Mouse (Mus musculus): ENCODE measurements at regions not wholly inside any gene's neighbourhood (a gene's known extent, or its start where the extent isn't known, plus 50 kb on each side); places are given as distances from the start of the nearest gene placed in this dataset.

DNA sequence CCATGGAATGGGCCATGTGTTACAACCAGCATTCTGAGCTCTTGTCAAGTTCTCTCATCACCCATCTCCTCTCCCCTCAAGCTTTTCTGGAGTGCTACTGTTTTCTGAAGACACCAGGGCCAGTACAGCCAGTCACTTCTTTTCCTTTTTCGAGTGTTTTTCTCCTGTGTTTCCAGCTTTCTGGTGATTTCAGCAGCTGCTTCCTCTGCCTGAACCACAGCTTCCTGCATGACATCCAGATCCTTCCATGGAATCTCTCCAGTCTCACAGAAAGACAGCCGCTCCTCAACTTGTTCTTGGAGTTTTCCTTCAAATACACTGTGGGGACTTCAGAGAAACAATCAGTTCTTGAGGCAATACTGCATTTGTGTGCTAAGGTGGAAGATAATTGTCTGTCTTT, 314.3 kb downstream of the Gja1 start:
- no peak for ATAC-seq (ENCODE audit: insufficient number of reproducible peaks, insufficient read depth, low FRiP score, low TSS enrichment, low read depth)
- Histone ChIP-seq H3K9me3 (no peaks in the 10 kb centered on the region), H3K27ac (no peak overlapping the region), H3K36me3 (no peaks in the 10 kb centered on the region), H3K4me1 (replicated peaks) (0 out of 2 replicates have a peak, but pooled peaks cover 3% of the 10 kb centered on the region), H3K4me3 (replicated peaks) (no peak overlapping the region), H3K9ac (replicated peaks) (no peak overlapping the region), H3K4me2 (no peak overlapping the region), H3K27me3 (no peaks in the 10 kb centered on the region)
- 72% methylated on average over 2 of the region's 2 CpGs for WGBS

DNA sequence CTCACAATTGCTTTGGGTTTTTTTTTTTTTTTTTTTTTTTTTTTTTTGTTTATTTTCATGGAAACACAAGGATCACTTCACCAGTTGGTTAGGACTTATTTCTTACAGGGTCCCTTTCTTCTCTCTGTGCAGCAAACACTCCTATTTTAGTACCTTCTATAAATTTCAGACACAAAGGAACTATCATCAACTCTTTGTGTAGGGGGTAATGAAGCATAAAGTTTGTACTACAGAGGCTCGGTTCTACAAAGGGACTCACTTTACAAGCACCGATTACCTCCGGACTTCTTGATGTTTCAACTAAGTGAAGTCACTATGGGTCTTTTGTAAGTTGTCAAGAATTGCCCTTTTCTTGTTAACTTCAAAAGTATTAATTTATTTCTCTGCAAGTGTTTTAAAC, 318.0 kb downstream of the Gja1 start:
- Histone ChIP-seq H3K27me3 (no peaks in the 10 kb centered on the region), H3K9me3 (no peaks in the 10 kb centered on the region), H3K36me3 (no peaks in the 10 kb centered on the region), H3K9ac (replicated peaks) (no peak overlapping the region), H3K4me2 (no peak overlapping the region), H3K4me3 (replicated peaks) (no peak overlapping the region), H3K4me1 (replicated peaks) (0 out of 2 replicates have a peak, but pooled peaks cover 3% of the 10 kb centered on the region), H3K27ac (no peak overlapping the region)
- ATAC-seq (ENCODE audit: insufficient number of reproducible peaks, insufficient read depth, low FRiP score, low TSS enrichment, low read depth), result no peak
- 19% methylated on average over 3 of the region's 3 CpGs for WGBS

DNA sequence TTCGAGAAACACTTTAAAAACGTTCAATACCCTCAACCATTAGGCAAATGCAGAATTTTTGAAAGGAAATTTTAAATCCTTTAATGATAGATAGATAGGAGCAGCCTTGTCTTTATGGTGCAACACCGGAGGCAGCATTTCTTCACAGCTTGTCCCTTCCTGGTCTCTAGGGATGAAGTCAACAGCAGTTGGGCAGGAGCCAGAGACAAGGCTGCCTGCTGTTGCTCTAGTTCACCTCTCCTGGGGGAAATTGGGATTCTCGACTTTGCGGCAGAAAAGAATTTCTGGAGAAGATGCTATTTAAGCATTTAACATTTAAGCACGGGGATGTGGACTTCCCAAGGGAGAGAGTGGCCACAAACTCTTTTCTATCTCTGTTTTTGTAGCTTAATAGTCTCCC, 323.0 kb downstream of the Gja1 start:
- Histone ChIP-seq H3K36me3 (no peaks in the 10 kb centered on the region), H3K27ac (no peak overlapping the region), H3K4me1 (replicated peaks) (no peaks in the 10 kb centered on the region), H3K9me3 (no peaks in the 10 kb centered on the region), H3K4me3 (replicated peaks) (no peak overlapping the region), H3K9ac (replicated peaks) (no peak overlapping the region), H3K27me3 (no peaks in the 10 kb centered on the region), H3K4me2 (no peak overlapping the region)
- no peak for ATAC-seq (ENCODE audit: insufficient number of reproducible peaks, insufficient read depth, low FRiP score, low TSS enrichment, low read depth)
- WGBS, result 68% methylated on average over 6 of the region's 6 CpGs

DNA sequence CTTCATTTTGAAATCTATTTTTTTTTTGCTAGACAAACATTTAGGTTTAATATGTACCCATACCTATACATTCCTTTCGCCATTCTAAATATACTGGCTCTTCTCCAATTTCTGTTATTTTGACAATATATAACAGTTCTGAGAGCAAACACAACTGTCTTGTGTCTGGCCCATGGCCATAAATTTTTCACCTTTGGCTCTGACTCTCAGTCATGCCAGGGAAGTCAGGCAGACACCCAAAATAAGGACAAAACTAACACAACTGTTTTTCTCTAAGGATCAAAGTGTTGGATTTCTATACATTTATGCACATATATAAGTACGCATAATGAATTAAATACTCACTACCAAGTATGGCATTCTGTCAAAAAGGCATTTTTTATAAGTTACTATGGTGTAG, 331.3 kb downstream of the Gja1 start:
- no peaks in the 10 kb centered on the region for H3K27me3 ChIP-seq
- H3K9ac ChIP-seq (replicated peaks), result no peak overlapping the region
- ATAC-seq (ENCODE audit: insufficient number of reproducible peaks, insufficient read depth, low FRiP score, low TSS enrichment, low read depth), result no peak
- no peak overlapping the region for H3K4me3 ChIP-seq (replicated peaks)
- H3K4me1 ChIP-seq (replicated peaks), result no peaks in the 10 kb centered on the region
- no peak overlapping the region for H3K4me2 ChIP-seq
- H3K27ac ChIP-seq, result no peak overlapping the region
- H3K9me3 ChIP-seq, result no peaks in the 10 kb centered on the region
- WGBS, result 89% methylated on average over 2 of the region's 2 CpGs
- no peaks in the 10 kb centered on the region for H3K36me3 ChIP-seq

DNA sequence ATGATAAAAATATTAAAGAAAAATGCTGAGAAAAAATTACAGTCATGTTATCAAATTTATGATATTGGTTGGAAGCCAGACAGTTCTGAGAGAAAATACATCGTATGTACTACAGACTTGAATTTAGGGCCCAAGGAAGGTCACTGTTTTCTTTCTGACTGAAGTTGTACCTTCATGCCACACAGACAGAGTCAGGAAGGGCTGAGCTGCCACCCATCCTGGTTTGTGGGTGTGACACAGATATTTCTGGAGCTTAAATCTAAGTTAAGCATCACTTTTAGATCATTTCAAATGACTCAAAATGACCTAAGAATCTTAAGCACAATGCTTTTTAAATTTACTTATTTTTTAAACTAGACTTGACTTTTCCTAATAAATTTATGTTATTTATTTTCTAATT, 331.8 kb downstream of the Gja1 start:
- Histone ChIP-seq H3K4me3 (replicated peaks) (no peak overlapping the region), H3K4me2 (no peak overlapping the region), H3K27me3 (no peaks in the 10 kb centered on the region), H3K4me1 (replicated peaks) (no peaks in the 10 kb centered on the region), H3K36me3 (no peaks in the 10 kb centered on the region), H3K9ac (replicated peaks) (no peak overlapping the region), H3K27ac (no peak overlapping the region), H3K9me3 (no peaks in the 10 kb centered on the region)
- 71% methylated on average over 1 of the region's 1 CpGs for WGBS
- ATAC-seq (ENCODE audit: insufficient number of reproducible peaks, insufficient read depth, low FRiP score, low TSS enrichment, low read depth), result no peak

DNA sequence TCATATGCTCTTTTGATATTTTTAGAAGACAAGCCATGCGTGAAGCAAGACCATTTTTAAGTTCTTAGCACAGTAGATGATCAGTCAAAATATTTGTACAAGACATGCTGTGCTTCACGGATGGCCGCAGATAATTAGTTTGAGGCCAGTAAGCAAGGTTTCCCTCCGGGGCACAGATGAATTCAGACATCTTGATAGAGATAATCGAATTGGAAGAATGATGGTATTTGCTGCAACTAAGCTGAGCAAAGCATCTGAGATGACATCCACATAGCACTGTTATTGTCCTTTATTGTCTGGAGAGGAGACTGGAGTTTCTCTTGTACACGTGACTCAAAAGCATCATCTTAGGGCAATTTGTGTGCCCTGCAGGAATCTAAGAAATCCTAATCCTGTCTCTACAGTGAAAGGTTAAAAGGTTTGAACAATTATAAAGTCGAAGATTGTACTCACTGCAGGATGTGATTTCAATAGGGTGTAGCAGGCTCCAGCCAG, 335.5 kb downstream of the Gja1 start:
- Histone ChIP-seq H3K4me2 (no peak overlapping the region), H3K4me3 (replicated peaks) (no peak overlapping the region), H3K4me1 (replicated peaks) (no peaks in the 10 kb centered on the region), H3K27me3 (no peaks in the 10 kb centered on the region), H3K36me3 (no peaks in the 10 kb centered on the region), H3K9ac (replicated peaks) (no peak overlapping the region), H3K27ac (no peak overlapping the region), H3K9me3 (no peaks in the 10 kb centered on the region)
- ATAC-seq (ENCODE audit: insufficient number of reproducible peaks, insufficient read depth, low FRiP score, low TSS enrichment, low read depth), result no peak
- WGBS, result 75% methylated on average over 7 of the region's 7 CpGs

DNA sequence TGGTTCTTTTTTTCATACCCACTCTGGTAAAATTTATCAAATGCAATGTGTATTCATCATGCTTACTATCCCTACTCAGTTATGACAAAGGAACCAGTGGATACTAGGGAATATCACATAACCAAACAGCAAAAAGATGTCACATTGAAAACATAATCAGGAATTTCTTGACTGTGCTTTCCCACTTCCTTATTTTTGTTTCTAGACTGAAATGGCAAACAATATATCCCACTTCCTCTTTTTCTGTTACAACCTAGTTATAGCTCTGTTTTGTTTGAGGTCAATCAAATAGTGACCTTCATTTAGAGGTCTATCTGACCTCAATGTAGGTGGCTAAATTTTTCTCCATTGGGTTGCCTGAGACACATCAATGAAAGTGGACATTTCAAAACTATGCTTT, 359.9 kb downstream of the Gja1 start:
- Histone ChIP-seq H3K9me3 (no peaks in the 10 kb centered on the region), H3K27ac (no peak overlapping the region), H3K4me3 (replicated peaks) (no peak overlapping the region), H3K36me3 (no peaks in the 10 kb centered on the region), H3K9ac (replicated peaks) (no peak overlapping the region), H3K27me3 (no peaks in the 10 kb centered on the region), H3K4me1 (replicated peaks) (no peaks in the 10 kb centered on the region), H3K4me2 (no peak overlapping the region)
- no peak for ATAC-seq (ENCODE audit: insufficient number of reproducible peaks, insufficient read depth, low FRiP score, low TSS enrichment, low read depth)

DNA sequence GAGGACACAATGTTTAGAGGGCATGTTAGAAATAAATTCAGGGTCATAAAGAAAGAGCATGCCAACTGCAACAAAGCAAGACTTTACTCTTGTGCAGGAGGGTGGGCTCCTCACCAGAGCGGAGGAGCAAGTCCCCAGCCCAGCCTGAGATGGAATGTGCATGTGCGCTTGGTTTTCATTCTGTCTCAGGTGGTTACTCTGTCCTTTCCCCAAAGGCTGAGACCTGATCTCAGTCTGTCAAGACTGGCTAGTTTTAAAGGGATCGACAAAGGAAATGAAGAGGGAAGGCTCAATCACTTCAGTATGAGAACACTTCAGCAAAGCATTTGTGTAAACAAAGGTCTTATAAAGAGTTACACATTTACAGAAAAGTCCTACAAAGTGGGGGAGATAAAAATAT, 362.5 kb downstream of the Gja1 start:
- Histone ChIP-seq H3K4me1 (replicated peaks) (no peaks in the 10 kb centered on the region), H3K4me3 (replicated peaks) (no peak overlapping the region), H3K36me3 (no peaks in the 10 kb centered on the region), H3K27me3 (no peaks in the 10 kb centered on the region), H3K9ac (replicated peaks) (no peak overlapping the region), H3K4me2 (no peak overlapping the region), H3K9me3 (no peaks in the 10 kb centered on the region), H3K27ac (no peak overlapping the region)
- 85% methylated on average over 3 of the region's 3 CpGs for whole genome bisulfite sequencing
- no peak for ATAC-seq (ENCODE audit: insufficient number of reproducible peaks, insufficient read depth, low FRiP score, low TSS enrichment, low read depth)

DNA sequence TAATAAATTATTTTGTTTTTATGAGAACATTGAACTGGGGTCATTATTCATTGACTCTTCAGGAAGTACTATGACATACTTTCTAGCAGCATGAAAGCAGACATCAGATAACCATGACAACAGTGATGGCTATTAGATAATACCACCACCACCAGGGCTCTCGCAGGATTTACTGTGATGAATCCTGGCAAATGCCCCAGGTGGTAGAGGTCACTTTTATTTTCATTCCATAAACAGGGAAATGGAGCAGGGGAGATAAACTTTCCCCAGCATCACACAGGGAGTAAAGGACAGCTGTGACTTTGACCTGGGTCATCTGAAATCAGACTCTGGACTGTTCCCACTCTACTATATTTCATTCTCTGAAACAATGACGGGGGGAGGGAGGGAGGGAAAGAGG, 375.0 kb downstream of the Gja1 start:
- no peak overlapping the region for H3K27ac ChIP-seq
- H3K9ac ChIP-seq (replicated peaks), result no peak overlapping the region
- H3K9me3 ChIP-seq, result no peaks in the 10 kb centered on the region
- H3K4me2 ChIP-seq, result no peak overlapping the region
- H3K4me1 ChIP-seq (replicated peaks), result no peaks in the 10 kb centered on the region
- WGBS, result 27% methylated on average over 1 of the region's 2 CpGs
- no peaks in the 10 kb centered on the region for H3K27me3 ChIP-seq
- H3K4me3 ChIP-seq (replicated peaks), result no peak overlapping the region
- H3K36me3 ChIP-seq, result no peaks in the 10 kb centered on the region
- ATAC-seq (ENCODE audit: insufficient number of reproducible peaks, insufficient read depth, low FRiP score, low TSS enrichment, low read depth), result no peak

DNA sequence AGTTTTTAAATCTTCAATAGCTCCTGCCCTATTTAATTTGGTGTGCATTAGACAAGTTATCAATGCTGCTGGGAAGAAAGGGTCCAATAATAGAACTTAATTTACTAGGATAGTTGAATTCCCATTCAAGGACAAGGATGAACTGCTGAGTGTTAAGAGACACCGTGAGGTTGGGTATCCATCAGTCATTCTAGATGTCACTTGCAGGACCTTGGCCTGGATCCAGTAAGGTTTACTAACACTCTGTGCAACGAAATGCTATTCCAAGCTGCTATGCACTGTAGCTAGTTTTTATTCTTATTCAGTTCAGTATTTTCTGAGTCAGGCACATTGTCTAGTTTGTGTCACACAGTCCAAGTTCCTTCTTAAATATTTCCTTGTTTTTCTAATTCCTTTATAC, 376.4 kb downstream of the Gja1 start:
- WGBS, result 76% methylated on average over 2 of the region's 2 CpGs
- no peak overlapping the region for H3K4me2 ChIP-seq
- H3K9me3 ChIP-seq, result no peaks in the 10 kb centered on the region
- H3K4me3 ChIP-seq (replicated peaks), result no peak overlapping the region
- no peak overlapping the region for H3K27ac ChIP-seq
- H3K27me3 ChIP-seq, result no peaks in the 10 kb centered on the region
- no peaks in the 10 kb centered on the region for H3K4me1 ChIP-seq (replicated peaks)
- ATAC-seq (ENCODE audit: insufficient number of reproducible peaks, insufficient read depth, low FRiP score, low TSS enrichment, low read depth), result no peak
- H3K36me3 ChIP-seq, result no peaks in the 10 kb centered on the region
- no peak overlapping the region for H3K9ac ChIP-seq (replicated peaks)

DNA sequence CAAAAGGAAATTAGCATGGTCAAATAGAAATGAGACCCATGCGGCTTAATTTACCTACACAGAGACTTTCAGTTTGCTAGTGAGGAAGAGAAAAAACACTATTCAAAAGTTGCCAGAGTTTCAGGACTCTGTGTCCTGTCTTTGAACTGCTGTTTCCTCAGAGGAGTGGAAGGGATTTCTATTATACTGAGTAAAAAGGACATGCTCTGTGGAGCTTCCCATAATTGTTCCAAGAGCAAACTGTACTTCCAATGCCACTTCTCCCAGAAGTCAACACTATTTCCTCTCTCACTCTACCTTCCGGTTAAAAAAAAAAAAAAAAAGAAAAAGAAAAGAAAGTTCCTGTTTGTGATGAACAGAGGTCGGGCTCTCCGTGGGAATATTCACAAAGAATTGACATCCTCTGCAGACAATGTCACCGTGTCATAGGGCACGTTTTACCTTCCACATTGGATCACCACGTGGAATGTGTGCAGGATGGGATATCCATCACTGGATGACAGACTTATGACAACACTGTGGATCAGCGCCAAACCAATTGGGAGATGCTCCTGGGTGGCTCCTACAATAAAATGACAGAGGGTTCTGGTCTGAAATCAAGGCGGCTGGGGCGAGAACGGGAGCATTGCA, 377.5 kb downstream of the Gja1 start:
- Histone ChIP-seq H3K4me3 (replicated peaks) (no peak overlapping the region), H3K4me2 (no peak overlapping the region), H3K4me1 (replicated peaks) (no peaks in the 10 kb centered on the region), H3K27me3 (no peaks in the 10 kb centered on the region), H3K9ac (replicated peaks) (no peak overlapping the region), H3K9me3 (no peaks in the 10 kb centered on the region), H3K36me3 (no peaks in the 10 kb centered on the region), H3K27ac (no peak overlapping the region)
- 85% methylated on average over 11 of the region's 11 CpGs for WGBS
- no peak for ATAC-seq (ENCODE audit: insufficient number of reproducible peaks, insufficient read depth, low FRiP score, low TSS enrichment, low read depth)

DNA sequence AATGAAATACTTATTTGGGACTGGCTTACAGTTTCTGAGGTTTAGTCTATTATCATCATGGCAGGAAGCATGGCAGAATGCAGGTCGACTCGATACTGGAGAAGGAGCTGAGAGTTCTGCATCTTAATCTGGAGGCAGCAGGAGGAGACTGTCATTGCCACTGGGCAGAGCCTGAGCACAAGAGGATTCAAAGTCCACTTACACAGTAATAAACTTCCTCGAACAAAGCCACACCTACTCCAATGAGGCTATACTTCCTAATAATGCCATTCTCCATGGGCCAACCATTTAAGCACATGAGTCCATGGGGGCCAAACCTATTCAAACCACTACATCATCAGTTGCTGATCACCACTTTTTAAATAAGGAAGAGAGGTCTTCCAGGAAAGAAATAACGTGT, 393.5 kb downstream of the Gja1 start:
- no peak for ATAC-seq (ENCODE audit: insufficient number of reproducible peaks, insufficient read depth, low FRiP score, low TSS enrichment, low read depth)
- no peaks in the 10 kb centered on the region for H3K4me1 ChIP-seq (replicated peaks)
- WGBS, result 87% methylated on average over 4 of the region's 4 CpGs
- H3K4me3 ChIP-seq (replicated peaks), result no peak overlapping the region
- H3K9ac ChIP-seq (replicated peaks), result no peak overlapping the region
- H3K9me3 ChIP-seq, result no peaks in the 10 kb centered on the region
- H3K4me2 ChIP-seq, result no peak overlapping the region
- H3K27me3 ChIP-seq, result no peaks in the 10 kb centered on the region
- no peaks in the 10 kb centered on the region for H3K36me3 ChIP-seq
- H3K27ac ChIP-seq, result no peak overlapping the region
